Mouse (Mus musculus) embryonic facial prominence, embryonic 14.5 days (tissue): ENCODE data around the gene Cdh1. TPM values are rescaled to one million over a fixed set of nuclear protein-coding genes. Genes with fewer than 3 reads are reported as not detected.

ENCODE experiments used
- ATAC-seq: fragments of 200-750 bp; cut with Nextera tagmentation; 2 replicates; pipeline ENCODE4 v1.8.0; 2017; ENCODE audit warnings: low read depth, moderate number of reproducible peaks, moderate TSS enrichment
- DNase-seq: peaks from one replicate; pipeline ENCODE4 v3.0.0-alpha.2; 2015; ENCODE audit warnings: low spot score
- H3K27ac ChIP-seq: fragments of 300-500 bp; sonication (generic); replicated peaks from 2 replicates; pipeline ENCODE4 v1.5.1; 2014; ENCODE audit warnings: low read depth, mild to moderate bottlenecking, low read length, moderate library complexity
- H3K27me3 ChIP-seq: fragments of 300-500 bp; sonication (generic); replicated peaks from 2 replicates; pipeline ENCODE4 v1.6.1; 2014; ENCODE audit warnings: low read length; ENCODE audit not compliant: control insufficient read depth, insufficient read depth
- H3K36me3 ChIP-seq: fragments of 300-500 bp; sonication (generic); 2 replicates; pipeline ENCODE4 v1.6.1; 2014; ENCODE audit warnings: low read length, mixed read lengths; ENCODE audit not compliant: control insufficient read depth, insufficient read depth
- H3K4me1 ChIP-seq: fragments of 300-500 bp; sonication (generic); 2 replicates; pipeline ENCODE4 v1.6.1; 2014; ENCODE audit warnings: antibody characterized with exemption, low read length; ENCODE audit not compliant: control insufficient read depth, insufficient read depth
- H3K4me2 ChIP-seq: fragments of 300-500 bp; sonication (generic); 2 replicates; pipeline ENCODE4 v1.6.1; 2014; ENCODE audit warnings: low read depth, mild to moderate bottlenecking, low read length, moderate library complexity, mixed read lengths
- H3K4me3 ChIP-seq: fragments of 300-500 bp; sonication (generic); 2 replicates; pipeline ENCODE4 v1.5.1; 2014; ENCODE audit warnings: low read depth, mild to moderate bottlenecking, low read length
- H3K9ac ChIP-seq: fragments of 300-500 bp; sonication (generic); 2 replicates; pipeline ENCODE4 v1.6.1; 2014; ENCODE audit warnings: low read depth, mild to moderate bottlenecking, low read length, moderate library complexity, mixed read lengths
- H3K9me3 ChIP-seq: fragments of 300-500 bp; sonication (generic); 2 replicates; pipeline ENCODE4 v1.6.1; 2016; ENCODE audit warnings: low read length; ENCODE audit not compliant: control insufficient read depth
- WGBS: fragments of 180-500 bp; shearing (Covaris S2); extraction: QIAGEN DNeasy Blood & Tissue Kit; methylation state at CpG from one replicate; pipeline ENCODE4 v1.1.7; 2014; 5-methylcytosine and 5-hydroxymethylcytosine counted together
- polyA plus RNA-seq: library from polyadenylated mRNA; unstranded; fragments of >200 nt; fragmentation: Nextera tagmentation; extraction: Ambion mirVana; gene quantifications from 2 replicates; pipeline ENCODE4 v1.2.1, GENCODE M21; 2014

Gene Cdh1
- polyA plus RNA-seq, 1 experiment from 2014 or later: 37.3 TPM

DNA sequence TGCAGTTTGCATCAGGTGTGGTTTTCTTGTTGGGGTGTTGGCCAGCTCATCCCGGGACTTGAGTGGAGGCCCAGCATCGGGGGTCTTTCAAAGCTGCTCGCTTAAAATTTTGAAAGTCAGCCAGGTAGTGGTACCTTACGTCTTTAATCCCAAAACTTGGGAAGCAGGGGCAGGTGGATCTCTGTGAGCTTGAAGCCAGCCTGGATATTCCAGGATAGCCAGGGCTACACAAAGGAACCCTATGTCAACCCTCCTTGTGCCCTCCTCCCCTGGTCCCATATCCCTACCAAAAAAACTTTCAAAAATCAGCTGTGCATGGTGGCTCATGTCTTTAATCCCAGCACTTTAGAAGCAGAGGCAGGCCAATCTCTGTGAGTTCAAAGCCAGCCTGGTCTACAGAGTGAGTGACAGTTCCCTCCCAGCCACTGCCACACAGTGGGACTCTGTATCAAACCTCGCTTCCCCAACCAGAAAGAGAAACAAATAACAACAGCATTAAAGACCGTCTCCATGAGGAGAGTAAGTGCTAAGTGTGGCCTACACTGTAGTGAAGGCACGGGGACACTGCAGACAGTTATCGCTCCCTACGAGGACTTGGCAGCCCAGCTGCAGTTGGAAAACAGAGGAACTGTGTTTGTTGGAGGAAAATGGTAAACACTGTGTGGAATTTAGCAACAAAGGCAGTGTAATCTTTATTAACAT lies 101.2 kb downstream of the Cdh1 start:
- peak; percentile 24 for ATAC-seq
- H3K27ac ChIP-seq: peak overlapping the region; percentile 66
- peaks cover 10% of the 10 kb centered on the region; the same call in 1 of the 2 replicates for H3K4me1 ChIP-seq
- H3K9me3 ChIP-seq: no peaks in the 10 kb centered on the region
- DNase-seq: no peak
- no peak overlapping the region for H3K4me3 ChIP-seq
- H3K9ac ChIP-seq: no peak overlapping the region
- no peak overlapping the region for H3K4me2 ChIP-seq
- WGBS: 66% methylated on average over 9 of the region's 9 CpGs
- peaks cover 19% of the 10 kb centered on the region for H3K36me3 ChIP-seq
- no peaks in the 10 kb centered on the region for H3K27me3 ChIP-seq

DNA sequence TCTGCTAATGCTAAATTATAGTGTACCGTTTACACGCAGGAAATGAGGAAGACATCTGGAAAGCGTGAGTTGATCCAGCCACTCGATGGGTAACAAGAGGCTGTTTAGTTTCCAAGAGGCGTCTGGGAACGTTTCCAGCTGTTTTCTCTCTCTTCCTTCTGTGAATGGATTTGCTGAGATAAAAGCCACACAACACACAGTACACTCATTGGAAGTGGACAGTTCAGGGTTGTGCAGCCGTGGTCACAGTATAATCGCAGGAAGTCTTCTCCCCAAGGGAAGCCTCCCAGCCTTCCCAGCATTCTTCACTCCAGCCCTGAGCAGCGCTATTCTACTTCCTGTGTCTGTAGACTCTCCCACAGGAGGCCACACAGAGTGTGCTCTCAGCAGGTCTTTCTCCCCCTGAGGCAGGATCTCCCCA lies 101.8 kb downstream of the Cdh1 start:
- ATAC-seq (peak; percentile 92), DNase-seq (peak; percentile 89)
- Histone ChIP-seq H3K9me3 (no peaks in the 10 kb centered on the region), H3K9ac (no peak overlapping the region), H3K27me3 (no peaks in the 10 kb centered on the region), H3K4me2 (no peak overlapping the region; the same call in 1 of the 2 replicates), H3K36me3 (peaks cover 14% of the 10 kb centered on the region), H3K4me1 (peaks cover 10% of the 10 kb centered on the region; the same call in 1 of the 2 replicates), H3K4me3 (no peak overlapping the region), H3K27ac (peak overlapping the region; percentile 66)
- 21% methylated on average over 9 of the region's 9 CpGs for WGBS

DNA sequence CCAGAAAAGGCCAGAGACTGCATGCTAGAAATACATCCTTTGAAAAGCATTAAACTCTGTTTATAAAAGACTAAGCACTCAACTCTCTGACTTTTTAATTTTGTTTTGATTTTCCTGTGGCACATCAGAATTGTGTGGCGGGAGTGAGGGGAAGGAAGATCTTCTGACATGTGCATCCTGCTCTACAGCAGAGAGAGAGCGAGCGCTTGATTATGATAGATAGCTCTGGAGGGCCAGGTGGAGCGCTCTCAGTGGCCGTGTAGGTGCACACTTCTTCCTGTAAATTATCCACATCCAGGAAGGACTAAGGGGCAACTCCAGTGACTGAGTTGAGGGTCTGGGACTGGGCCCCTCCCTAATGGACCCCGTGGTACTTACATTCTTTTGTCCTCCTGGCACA lies 103.0 kb downstream of the Cdh1 start:
- 82% methylated on average over 6 of the region's 6 CpGs for WGBS
- Histone ChIP-seq H3K9me3 (no peaks in the 10 kb centered on the region), H3K4me2 (no peak overlapping the region), H3K4me1 (peaks cover 10% of the 10 kb centered on the region; the same call in 1 of the 2 replicates), H3K27me3 (no peaks in the 10 kb centered on the region), H3K36me3 (peaks cover 2% of the 10 kb centered on the region; the same call in 1 of the 2 replicates), H3K9ac (no peak overlapping the region), H3K27ac (no peak overlapping the region), H3K4me3 (no peak overlapping the region)
- ATAC-seq: no peak
- no peak for DNase-seq

GRCm38 (mm10) chr8:106710002-106710401 lies 106.9 kb downstream of the Cdh1 start:
- Histone ChIP-seq H3K36me3 (no peaks in the 10 kb centered on the region), H3K9ac (no peak overlapping the region), H3K27me3 (no peaks in the 10 kb centered on the region), H3K4me1 (peaks cover 9% of the 10 kb centered on the region), H3K4me2 (no peak overlapping the region), H3K9me3 (no peaks in the 10 kb centered on the region), H3K4me3 (no peak overlapping the region), H3K27ac (no peak overlapping the region)
- ATAC-seq: no peak
- no peak for DNase-seq
- WGBS: 91% methylated on average over 2 of the region's 2 CpGs

DNA sequence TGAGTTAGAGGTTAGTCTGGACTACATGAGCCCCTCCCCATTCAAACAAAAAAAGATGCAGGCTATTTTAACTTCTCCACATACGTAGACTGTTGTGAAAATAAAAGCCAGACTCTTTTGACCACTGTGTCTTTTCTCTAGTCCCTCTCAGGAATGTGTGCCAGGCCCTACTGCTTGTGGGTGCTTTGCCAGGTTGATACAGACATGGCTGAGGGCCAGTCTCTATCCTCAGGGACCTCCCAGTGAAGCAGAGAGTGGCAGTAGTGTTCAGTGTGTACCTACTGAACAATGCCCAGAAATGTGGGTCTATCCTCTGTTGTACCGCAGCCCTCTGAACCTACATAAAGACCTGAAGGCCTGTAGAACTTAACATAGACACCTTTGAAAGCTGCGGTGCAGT lies 109.3 kb downstream of the Cdh1 start:
- 84% methylated on average over 3 of the region's 3 CpGs for WGBS
- Histone ChIP-seq H3K4me1 (peaks cover 3% of the 10 kb centered on the region; the same call in 1 of the 2 replicates), H3K9me3 (no peaks in the 10 kb centered on the region), H3K4me2 (no peak overlapping the region), H3K27ac (no peak overlapping the region), H3K9ac (no peak overlapping the region), H3K4me3 (no peak overlapping the region), H3K27me3 (no peaks in the 10 kb centered on the region), H3K36me3 (0 out of 2 replicates have a peak, but pooled peaks cover 4% of the 10 kb centered on the region)
- DNase-seq (no peak), ATAC-seq (no peak)

GRCm38 (mm10) chr8:106714297-106714696 lies 111.1 kb downstream of the Cdh1 start:
- Histone ChIP-seq H3K36me3 (0 out of 2 replicates have a peak, but pooled peaks cover 4% of the 10 kb centered on the region), H3K27me3 (no peaks in the 10 kb centered on the region), H3K27ac (no peak overlapping the region), H3K4me1 (peaks cover 7% of the 10 kb centered on the region; the same call in 1 of the 2 replicates), H3K4me3 (no peak overlapping the region), H3K9ac (peak overlapping the region; percentile 8; the same call in 1 of the 2 replicates), H3K4me2 (no peak overlapping the region), H3K9me3 (no peaks in the 10 kb centered on the region)
- DNase-seq (no peak), ATAC-seq (no peak)
- WGBS: 56% methylated on average over 4 of the region's 4 CpGs

- H3K4me2 ChIP-seq: peak overlapping the region; percentile 45
- no peaks in the 10 kb centered on the region for H3K27me3 ChIP-seq
- DNase-seq (peak; percentile 92), ATAC-seq (peak; percentile 89)
- 0 out of 2 replicates have a peak, but pooled peaks cover 7% of the 10 kb centered on the region for H3K36me3 ChIP-seq
- peak overlapping the region; percentile 2; the same call in 1 of the 2 replicates for H3K9ac ChIP-seq
- 15% methylated on average over 16 of the region's 17 CpGs for WGBS
- peak overlapping the region; percentile 4 for H3K4me3 ChIP-seq
- H3K9me3 ChIP-seq: no peaks in the 10 kb centered on the region
- H3K4me1 ChIP-seq: peaks cover 7% of the 10 kb centered on the region; the same call in 1 of the 2 replicates
- H3K27ac ChIP-seq: 0 out of 2 replicates have a peak overlapping the region, but pooled peaks have one; percentile 6
Measured at GRCm38 (mm10) chr8:106718091-106718500, 114.9 kb downstream of the Cdh1 start.
